Mouse (Mus musculus) adipocyte (in vitro differentiated cells): ENCODE measurements around the gene Ttc9c.
A peak's percentile ranks its signal among the peaks of the same experiment; 100 is the strongest.
"Not testable (repeated sequence)": the region's sequence is repeated elsewhere in the genome, so short reads cannot be mapped to it uniquely, and the experiment has no call there.

ENCODE experiments used
- DNase-seq: peaks from one replicate; pipeline ENCODE4 v3.0.0-alpha.2; 2016; ENCODE audit warnings: low spot score

Gene Ttc9c

DNA sequence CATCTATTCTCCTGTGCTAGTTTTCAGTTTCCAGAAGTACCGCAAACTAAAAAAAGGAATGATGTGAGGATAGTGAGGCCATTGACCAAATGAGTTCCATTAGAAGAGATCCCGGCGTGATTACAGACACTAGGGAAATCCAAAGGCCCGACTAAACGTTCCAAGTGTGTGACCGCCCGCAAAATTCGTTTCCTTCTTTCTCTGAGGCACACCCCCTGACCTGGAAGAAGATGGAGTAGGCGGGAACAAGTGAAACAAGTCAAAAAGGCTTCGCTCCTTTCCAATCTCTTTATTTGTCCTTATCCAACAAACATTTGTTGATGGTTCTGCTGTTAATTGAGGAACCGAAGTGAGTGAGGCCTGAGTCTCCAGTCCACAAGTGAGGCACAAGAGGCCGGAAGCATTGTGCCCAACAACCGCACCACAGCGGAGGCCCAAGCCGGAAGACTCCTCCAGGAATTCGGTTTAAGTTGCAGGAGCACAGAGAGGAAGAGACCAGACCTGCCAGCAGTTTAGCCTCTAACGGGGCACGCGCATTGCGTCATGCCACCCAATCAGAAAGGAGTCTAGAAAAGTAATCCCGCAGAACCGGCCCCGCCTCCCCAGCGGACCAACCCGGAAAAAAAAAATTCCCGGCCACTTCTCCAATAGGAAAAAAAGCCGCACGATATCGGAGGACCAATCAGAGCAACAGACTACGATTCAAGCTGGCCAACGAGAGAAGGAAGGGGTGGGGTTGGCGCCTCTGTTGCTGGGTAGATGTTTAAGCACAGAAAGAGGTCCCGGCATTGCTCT is at the start of gene Ttc9c:
Gene Ttc9c, minus strand, starts transcription at position 533 of the 795 bp plus-strand sequence.
- DNase-seq = peak; percentile 100

DNA sequence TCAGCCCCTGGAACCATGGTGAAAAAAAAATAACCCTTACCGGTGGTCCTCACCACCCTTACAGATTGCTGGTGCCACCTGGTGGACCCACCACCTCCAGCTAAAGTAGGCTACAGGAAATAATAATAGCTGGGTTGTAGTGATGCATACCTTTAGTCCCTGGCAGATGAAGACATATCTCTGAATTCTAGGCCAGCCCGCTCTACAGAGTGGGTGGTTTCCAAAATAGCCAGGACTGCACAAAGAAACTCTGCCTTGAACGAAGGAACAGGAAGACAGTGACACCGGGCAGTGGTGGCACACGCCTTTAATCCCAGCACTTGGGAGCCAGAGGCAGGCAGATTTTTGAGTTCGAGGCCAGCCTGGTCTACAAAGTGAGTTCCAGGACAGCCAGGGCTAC is 45.1 kb upstream of the Ttc9c start:
- no peak for DNase-seq

- DNase-seq = peak; percentile 59
Measured at GRCm38 (mm10) chr19:8859018-8859417, 39.9 kb upstream of the Ttc9c start.

DNA sequence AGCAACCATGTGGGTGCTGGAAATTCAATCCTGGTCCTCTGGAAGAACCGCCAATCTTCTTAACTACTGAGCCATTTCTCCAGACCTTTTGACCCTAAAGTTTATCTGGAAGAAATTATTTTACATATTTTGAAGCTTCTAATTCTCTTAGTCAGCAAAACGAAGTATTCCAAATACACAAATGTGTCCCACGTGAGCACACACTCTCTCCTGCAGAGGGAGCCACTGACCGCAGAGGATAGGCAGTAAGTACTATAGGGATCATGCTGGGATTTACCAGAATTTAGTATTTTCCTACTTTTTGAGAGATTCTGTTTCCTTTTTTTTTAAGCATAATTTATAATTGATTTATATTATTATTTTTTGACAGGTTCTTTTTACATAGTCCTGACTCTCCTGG is 38.6 kb upstream of the Ttc9c start:
- DNase-seq = peak; percentile 65

DNA sequence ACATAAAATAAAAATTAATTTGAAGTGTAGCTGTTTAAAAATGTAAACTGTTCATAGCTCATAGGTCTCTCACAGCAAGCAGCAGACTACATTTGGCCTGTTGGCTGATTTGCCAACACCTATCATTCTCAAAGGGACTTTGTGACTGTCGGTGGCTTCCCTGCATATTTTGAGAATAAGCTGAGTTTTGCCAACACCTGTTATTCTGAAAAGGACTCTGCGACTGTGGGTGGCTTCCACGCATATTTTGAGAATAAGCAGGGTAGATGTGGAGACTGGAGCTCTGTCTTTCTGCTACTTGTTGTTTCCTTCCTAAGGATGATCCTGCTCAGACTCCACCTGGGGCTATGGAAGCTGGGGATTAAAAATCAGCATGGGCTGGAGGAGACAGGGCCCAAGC is 34.0 kb upstream of the Ttc9c start:
- DNase-seq = no peak

DNA sequence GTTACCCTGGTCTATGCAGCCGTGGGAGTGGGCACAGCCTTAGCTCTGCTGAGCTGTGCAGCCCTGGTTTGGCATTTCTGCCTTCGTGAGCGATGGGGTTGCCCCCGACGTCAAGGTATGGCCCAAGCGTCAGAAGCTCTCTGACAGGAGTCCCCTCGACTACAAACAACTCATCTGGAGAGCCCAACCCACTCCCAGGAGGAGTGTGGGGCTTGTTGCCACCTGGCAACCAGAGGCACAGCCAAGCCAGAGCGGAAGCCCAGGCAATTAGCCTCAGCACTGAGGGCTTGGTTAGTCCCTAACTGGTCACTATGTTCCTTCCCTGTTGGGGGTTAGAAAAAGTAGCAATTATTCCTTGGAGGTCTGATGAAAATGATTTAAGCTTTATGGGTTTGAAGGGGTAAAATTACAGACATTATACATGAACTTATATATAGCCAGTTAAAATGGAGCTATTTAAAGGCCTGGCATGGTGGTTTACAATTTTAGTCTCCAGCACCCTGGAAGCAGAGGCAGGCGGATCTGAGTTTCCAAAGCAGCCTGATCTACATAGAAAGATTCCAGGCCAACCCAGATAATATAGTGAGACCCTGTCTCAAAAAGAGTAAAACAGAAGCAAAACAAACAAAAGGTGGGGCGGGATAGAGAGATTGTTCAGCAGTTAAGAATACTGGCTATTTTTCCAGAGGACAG is 33.2 kb upstream of the Ttc9c start:
- DNase-seq = no peak

- DNase-seq = no peak
Measured at GRCm38 (mm10) chr19:8851639-8852038, 32.5 kb upstream of the Ttc9c start.

DNA sequence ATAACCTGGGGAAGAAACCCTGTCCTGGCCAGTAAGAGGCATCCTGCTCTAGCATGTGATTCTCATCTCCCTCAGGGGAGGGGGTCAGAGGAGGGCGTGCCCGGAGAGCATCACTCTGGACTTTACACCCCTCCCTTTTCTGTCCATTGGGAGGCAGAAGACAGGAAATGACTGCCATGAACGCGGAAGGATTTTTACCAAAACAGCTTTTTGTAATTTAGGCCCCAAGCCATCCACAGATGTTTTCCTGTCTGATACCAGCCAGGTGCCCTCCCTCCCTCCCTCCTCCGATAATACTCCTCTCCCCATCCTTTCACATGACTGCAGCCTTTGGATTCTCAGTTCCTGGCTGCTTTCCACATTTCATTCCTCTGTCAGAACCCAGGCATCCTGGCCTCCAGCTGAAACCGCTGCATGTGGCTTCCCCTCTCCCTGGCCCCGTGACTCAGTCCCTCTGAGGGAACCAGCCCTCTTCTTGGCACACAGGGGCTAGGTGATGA is 31.3 kb upstream of the Ttc9c start, which contains the start of gene Lrrn4cl:
Gene Lrrn4cl, plus strand, starts transcription at position 367 of the 500 bp plus-strand sequence.
- DNase-seq = peak; percentile 77

- DNase-seq = no peak
Measured at GRCm38 (mm10) chr19:8848356-8848755, 29.2 kb upstream of the Ttc9c start.

- DNase-seq = peak; percentile 99
Measured at GRCm38 (mm10) chr19:8844371-8845129, 25.4 kb upstream of the Ttc9c start.

GRCm38 (mm10) chr19:8842961-8843360 is 23.8 kb upstream of the Ttc9c start:
- peak; percentile 48 for DNase-seq

GRCm38 (mm10) chr19:8841012-8841411 is 21.9 kb upstream of the Ttc9c start:
- DNase-seq = no peak

DNA sequence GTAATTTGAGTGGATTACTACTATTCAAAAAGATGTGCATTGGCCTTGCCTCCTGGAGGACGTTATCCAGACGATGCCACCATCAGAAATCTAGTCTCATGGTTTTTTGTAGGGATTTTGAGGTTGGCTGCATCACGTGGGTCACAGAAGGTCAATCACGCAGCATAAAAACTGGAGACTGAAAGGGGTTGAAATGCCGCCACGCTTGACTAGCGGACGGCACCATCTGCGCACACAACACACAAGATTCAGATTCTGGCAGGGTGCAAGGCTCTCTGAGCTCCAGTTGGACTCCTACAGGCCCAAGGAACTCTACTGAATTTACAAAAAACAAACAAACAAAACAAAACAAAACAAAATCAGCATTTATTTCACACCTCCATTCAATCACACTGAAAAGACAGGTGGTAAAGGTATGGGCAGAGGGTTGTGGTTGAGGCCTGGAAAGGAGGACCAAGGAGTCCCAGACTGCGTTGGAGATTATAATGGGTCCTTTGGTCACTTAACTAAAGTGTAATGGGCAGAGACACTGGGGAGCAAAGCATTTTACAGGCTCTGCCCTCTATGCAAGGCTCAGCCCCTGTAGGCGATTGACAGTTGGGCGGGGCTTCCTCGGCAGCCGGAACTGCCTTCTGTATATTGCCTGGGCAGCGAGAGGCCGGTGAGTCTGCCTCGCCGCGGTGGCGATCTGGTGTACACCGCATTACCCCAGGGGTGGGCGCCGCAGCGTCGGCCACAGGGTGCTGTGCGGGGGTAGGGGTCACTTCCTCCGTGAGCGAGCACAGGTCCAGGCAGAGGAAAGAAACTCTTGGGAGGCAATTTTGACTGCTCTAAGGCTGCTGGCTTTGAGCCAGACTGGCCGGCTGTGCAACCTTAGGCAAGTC is 21.0 kb upstream of the Ttc9c start:
- DNase-seq = no peak

- DNase-seq = no peak
Measured at GRCm38 (mm10) chr19:8839103-8839907, 20.2 kb upstream of the Ttc9c start, which contains the start of gene Gng3. TSS of gene Gng3 (minus strand) at chr19:8839194.

DNA sequence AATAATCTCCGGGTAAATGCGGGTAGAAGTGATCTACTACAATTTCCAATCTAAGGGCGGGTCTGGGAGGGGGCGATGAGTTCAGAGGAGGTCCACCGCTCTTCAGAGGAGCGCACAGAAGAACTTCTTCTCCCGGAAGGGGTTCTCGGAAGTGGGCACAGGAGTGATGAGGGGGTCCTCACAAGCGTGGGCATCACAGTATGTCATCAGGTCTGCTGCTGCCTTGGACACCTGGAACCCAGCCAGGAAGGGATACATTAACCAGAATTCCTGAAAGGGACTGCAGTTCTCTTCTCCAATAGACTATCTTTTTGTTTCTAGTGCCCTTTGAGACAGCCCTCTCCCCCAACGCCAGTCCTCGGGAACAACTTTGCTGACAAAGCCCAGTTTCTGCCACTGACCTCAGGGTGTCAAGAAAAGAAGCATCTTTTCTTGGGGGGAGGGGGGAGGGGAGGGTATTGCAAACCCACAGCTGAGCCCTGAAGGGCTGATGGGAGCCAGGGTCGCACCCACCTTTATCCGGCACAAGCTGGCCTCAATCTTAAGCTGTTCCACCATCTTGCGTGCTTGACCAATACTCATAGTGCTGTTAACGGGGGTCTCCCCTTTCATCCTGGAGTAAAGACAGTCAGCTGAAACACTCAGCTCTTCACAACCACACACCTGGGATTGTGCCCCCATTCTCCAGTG is 19.1 kb upstream of the Ttc9c start:
- DNase-seq = no peak

- no peak for DNase-seq
Measured at GRCm38 (mm10) chr19:8837251-8837791, 18.2 kb upstream of the Ttc9c start, which contains the start of gene Bscl2. TSS of gene Bscl2 (plus strand) at chr19:8837467.

DNA sequence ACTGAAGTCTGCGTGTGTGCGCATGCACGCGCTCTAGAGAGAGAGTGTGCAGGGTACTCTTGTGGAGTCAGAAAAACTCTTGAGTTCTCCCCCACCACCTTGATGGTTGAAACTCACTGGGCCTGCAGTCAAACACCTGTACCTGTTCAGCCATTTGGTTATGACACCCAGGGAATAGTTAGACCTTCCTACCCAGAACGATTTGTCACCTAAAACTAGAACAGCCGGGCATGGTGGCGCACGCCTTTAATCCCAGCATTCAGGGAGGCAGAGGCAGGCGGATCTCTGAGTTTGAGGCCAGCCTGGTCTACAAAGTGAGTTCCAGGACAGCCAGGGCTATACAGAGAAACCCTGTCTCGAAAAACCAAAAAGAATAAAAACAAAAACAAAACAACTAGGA is 17.2 kb upstream of the Ttc9c start:
- not testable (repeated sequence) for DNase-seq

GRCm38 (mm10) chr19:8832971-8833370 is 13.8 kb upstream of the Ttc9c start:
- no peak for DNase-seq

- no peak for DNase-seq
Measured at GRCm38 (mm10) chr19:8831262-8831661, 12.1 kb upstream of the Ttc9c start.
